Mouse (Mus musculus): ENCODE measurements at regions not wholly inside any gene's neighbourhood (a gene's known extent, or its start where the extent isn't known, plus 50 kb on each side); places are given as distances from the start of the nearest gene placed in this dataset.
A peak's percentile ranks its signal among the peaks of the same experiment; 100 is the strongest.

- no peak for DNase-seq (ENCODE audit: low spot score in 2 of 2)
Measured at GRCm38 (mm10) chr9:63087195-63087594, 61.6 kb downstream of the Skor1 start.

GRCm38 (mm10) chr9:63086671-63087070 lies 62.1 kb downstream of the Skor1 start:
- no peak for DNase-seq (ENCODE audit: low spot score in 2 of 2)

- DNase-seq (ENCODE audit: low spot score in 2 of 2) = no peak
Measured at GRCm38 (mm10) chr9:63082830-63083229, 65.9 kb downstream of the Skor1 start.

- no peak for DNase-seq (ENCODE audit: low spot score in 2 of 2)
Measured at GRCm38 (mm10) chr9:63082311-63082710, 66.5 kb downstream of the Skor1 start.

- no peak for DNase-seq (ENCODE audit: low spot score in 2 of 2)
Measured at GRCm38 (mm10) chr9:63080406-63080805, 68.4 kb downstream of the Skor1 start.

GRCm38 (mm10) chr9:63075252-63075651 lies 73.5 kb downstream of the Skor1 start:
- no peak for DNase-seq (ENCODE audit: low spot score in 2 of 2)

- no peak for DNase-seq (ENCODE audit: low spot score in 2 of 2)
Measured at GRCm38 (mm10) chr9:63074803-63075202, 74.0 kb downstream of the Skor1 start.

- DNase-seq (ENCODE audit: low spot score in 2 of 2) = no peak
Measured at GRCm38 (mm10) chr9:63074023-63074750, 74.6 kb downstream of the Skor1 start.

- no peak for DNase-seq (ENCODE audit: low spot score in 2 of 2)
Measured at GRCm38 (mm10) chr9:63071032-63071431, 77.7 kb downstream of the Skor1 start.

GRCm38 (mm10) chr9:63069919-63070318 lies 78.8 kb downstream of the Skor1 start:
- DNase-seq (ENCODE audit: low spot score in 2 of 2) = no peak

- DNase-seq (ENCODE audit: low spot score in 2 of 2) = no peak
Measured at GRCm38 (mm10) chr9:63067054-63067406, 79.3 kb upstream of the Pias1 start.

- DNase-seq (ENCODE audit: low spot score in 2 of 2) = no peak
Measured at GRCm38 (mm10) chr9:63066384-63067053, 78.8 kb upstream of the Pias1 start.

- DNase-seq (ENCODE audit: low spot score in 2 of 2) = no peak
Measured at GRCm38 (mm10) chr9:63063525-63063924, 75.8 kb upstream of the Pias1 start.

- no peak for DNase-seq (ENCODE audit: low spot score in 2 of 2)
Measured at GRCm38 (mm10) chr9:63060740-63061139, 73.0 kb upstream of the Pias1 start.

GRCm38 (mm10) chr9:63059234-63059842 lies 71.6 kb upstream of the Pias1 start:
- peak; percentile 38 to 42 for DNase-seq (ENCODE audit: low spot score in 2 of 2)

GRCm38 (mm10) chr9:63058506-63059233 lies 70.9 kb upstream of the Pias1 start:
- DNase-seq (ENCODE audit: low spot score in 2 of 2) = peak in 1 of 2 experiments; percentile 19

- DNase-seq (ENCODE audit: low spot score in 2 of 2) = no peak
Measured at GRCm38 (mm10) chr9:63056695-63057349, 69.1 kb upstream of the Pias1 start.

GRCm38 (mm10) chr9:63052181-63052580 lies 64.5 kb upstream of the Pias1 start:
- no peak for DNase-seq (ENCODE audit: low spot score in 2 of 2)

GRCm38 (mm10) chr9:63051631-63052030 lies 63.9 kb upstream of the Pias1 start:
- DNase-seq (ENCODE audit: low spot score in 2 of 2) = no peak

GRCm38 (mm10) chr9:63049290-63049689 lies 61.6 kb upstream of the Pias1 start:
- DNase-seq (ENCODE audit: low spot score in 2 of 2) = no peak

- DNase-seq (ENCODE audit: low spot score in 2 of 2) = no peak
Measured at GRCm38 (mm10) chr9:63046981-63047380, 59.3 kb upstream of the Pias1 start.

GRCm38 (mm10) chr9:63045531-63045930 lies 57.8 kb upstream of the Pias1 start:
- no peak for DNase-seq (ENCODE audit: low spot score in 2 of 2)

Data from cerebellum, postnatal 4 days (tissue).